Mouse (Mus musculus): Measurements from ENCODE around the gene AI597479.

- TF ChIP-seq CTCF (IDR thresholded peaks at IDR 0.05; ENCODE audit: low read depth) (no peak), EP300 (IDR thresholded peaks at IDR 0.05; ENCODE audit: low read depth) (no peak)
Observed at GRCm38 (mm10) chr1:43142849-43143248, 44.3 kb downstream of the AI597479 start.

Data from liver, postnatal 0 days (tissue).